Mouse (Mus musculus) lung, embryonic 14.5 days (tissue): ENCODE data around the gene Slc5a10. TPM values are rescaled to one million over a fixed set of nuclear protein-coding genes. Genes with fewer than 3 reads are reported as not detected.

Source experiments
- ATAC-seq: fragments of 200-750 bp; cut with Nextera tagmentation; 2 replicates; pipeline ENCODE4 v1.8.0; 2017; ENCODE audit warnings: mild to moderate bottlenecking, moderate TSS enrichment, moderate library complexity; ENCODE audit not compliant: insufficient read depth
- DNase-seq: peaks from one replicate; pipeline ENCODE4 v3.0.0-alpha.2; 2015
- H3K27ac ChIP-seq: fragments of 300-500 bp; sonication (generic); 2 replicates; pipeline ENCODE4 v1.5.1; 2014; ENCODE audit warnings: low read depth, mild to moderate bottlenecking, moderate library complexity
- H3K27me3 ChIP-seq: fragments of 300-500 bp; sonication (generic); 2 replicates; pipeline ENCODE4 v1.6.1; 2014; ENCODE audit warnings: low read length, control low read depth; ENCODE audit not compliant: insufficient read depth
- H3K36me3 ChIP-seq: fragments of 300-500 bp; sonication (generic); 2 replicates; pipeline ENCODE4 v1.6.1; 2014; ENCODE audit warnings: control low read depth; ENCODE audit not compliant: insufficient read depth
- H3K4me1 ChIP-seq: fragments of 300-500 bp; sonication (generic); 2 replicates; pipeline ENCODE4 v1.6.1; 2014; ENCODE audit warnings: antibody characterized with exemption, control low read depth; ENCODE audit not compliant: insufficient read depth
- H3K4me2 ChIP-seq: fragments of 300-500 bp; sonication (generic); 2 replicates; pipeline ENCODE4 v1.6.1; 2014; ENCODE audit warnings: mild to moderate bottlenecking
- H3K4me3 ChIP-seq: fragments of 300-500 bp; sonication (generic); 2 replicates; pipeline ENCODE4 v1.5.1; 2014; ENCODE audit warnings: low read depth, low read length
- H3K9ac ChIP-seq: fragments of 300-500 bp; sonication (generic); 2 replicates; pipeline ENCODE4 v1.6.1; 2014
- H3K9me3 ChIP-seq: fragments of 300-500 bp; sonication (generic); 2 replicates; pipeline ENCODE4 v1.6.1; 2016; ENCODE audit warnings: low read depth, low read length, control low read depth
- CTCF ChIP-seq: IDR thresholded peaks from 2 replicates; pipeline ENCODE4 v1.5.1; 2016; ENCODE audit warnings: antibody characterized with exemption, low read depth
- WGBS: fragments of 180-500 bp; shearing (Covaris S2); extraction: QIAGEN DNeasy Blood & Tissue Kit; methylation state at CpG from one replicate; pipeline ENCODE4 v1.1.7; 2014; 5-methylcytosine and 5-hydroxymethylcytosine counted together
- polyA plus RNA-seq: library from polyadenylated mRNA; unstranded; fragments of >200 nt; fragmentation: Nextera tagmentation; extraction: Ambion mirVana; gene quantifications from 2 replicates; pipeline ENCODE4 v1.2.1, GENCODE M21; 2014

Slc5a10 gene
- polyA plus RNA-seq, 1 experiment from 2014 or later: not detected

- no peak for ATAC-seq
- Histone ChIP-seq H3K9ac (no peak overlapping the region), H3K4me3 (no peak overlapping the region), H3K27me3 (no peaks in the 10 kb centered on the region), H3K4me2 (no peak overlapping the region), H3K36me3 (no peaks in the 10 kb centered on the region), H3K4me1 (no peaks in the 10 kb centered on the region; the same call in 1 of the 2 replicates), H3K27ac (no peak overlapping the region), H3K9me3 (no peaks in the 10 kb centered on the region)
- no peak for DNase-seq
- no peak for TF ChIP-seq CTCF
- WGBS: 60% methylated on average over 7 of the region's 7 CpGs
These were observed 59.7 kb downstream of the Slc5a10 start for GRCm38 (mm10) chr11:61660806-61661392.

- H3K27me3 ChIP-seq: no peaks in the 10 kb centered on the region
- ATAC-seq (no peak), DNase-seq (no peak)
- no peak overlapping the region for H3K4me3 ChIP-seq
- H3K27ac ChIP-seq: no peak overlapping the region
- H3K4me2 ChIP-seq: no peak overlapping the region
- no peaks in the 10 kb centered on the region for H3K36me3 ChIP-seq
- no peaks in the 10 kb centered on the region; the same call in 1 of the 2 replicates for H3K4me1 ChIP-seq
- no peaks in the 10 kb centered on the region for H3K9me3 ChIP-seq
- no peak overlapping the region for H3K9ac ChIP-seq
- TF ChIP-seq CTCF: no peak
- 83% methylated on average over 8 of the region's 8 CpGs for WGBS
These were observed 60.6 kb downstream of the Slc5a10 start for GRCm38 (mm10) chr11:61660001-61660400.

- no peak overlapping the region for H3K9ac ChIP-seq
- TF ChIP-seq CTCF: no peak
- no peak overlapping the region for H3K27ac ChIP-seq
- H3K36me3 ChIP-seq: no peaks in the 10 kb centered on the region
- H3K4me3 ChIP-seq: no peak overlapping the region
- H3K4me2 ChIP-seq: no peak overlapping the region
- no peaks in the 10 kb centered on the region for H3K9me3 ChIP-seq
- 65% methylated on average over 4 of the region's 4 CpGs for WGBS
- ATAC-seq: no peak
- DNase-seq: peak; percentile 15
- H3K27me3 ChIP-seq: no peaks in the 10 kb centered on the region
- no peaks in the 10 kb centered on the region; the same call in 1 of the 2 replicates for H3K4me1 ChIP-seq
These were observed 61.4 kb downstream of the Slc5a10 start for GRCm38 (mm10) chr11:61659011-61659858.

- no peak overlapping the region for H3K4me2 ChIP-seq
- no peaks in the 10 kb centered on the region for H3K27me3 ChIP-seq
- H3K9ac ChIP-seq: no peak overlapping the region
- DNase-seq: no peak
- H3K36me3 ChIP-seq: no peaks in the 10 kb centered on the region
- WGBS: 70% methylated on average over 3 of the region's 3 CpGs
- no peaks in the 10 kb centered on the region for H3K9me3 ChIP-seq
- no peak for TF ChIP-seq CTCF
- H3K27ac ChIP-seq: no peak overlapping the region
- H3K4me3 ChIP-seq: no peak overlapping the region
- no peak for ATAC-seq
- no peaks in the 10 kb centered on the region; the same call in 1 of the 2 replicates for H3K4me1 ChIP-seq
These were observed 62.2 kb downstream of the Slc5a10 start for GRCm38 (mm10) chr11:61658360-61658922.

DNA sequence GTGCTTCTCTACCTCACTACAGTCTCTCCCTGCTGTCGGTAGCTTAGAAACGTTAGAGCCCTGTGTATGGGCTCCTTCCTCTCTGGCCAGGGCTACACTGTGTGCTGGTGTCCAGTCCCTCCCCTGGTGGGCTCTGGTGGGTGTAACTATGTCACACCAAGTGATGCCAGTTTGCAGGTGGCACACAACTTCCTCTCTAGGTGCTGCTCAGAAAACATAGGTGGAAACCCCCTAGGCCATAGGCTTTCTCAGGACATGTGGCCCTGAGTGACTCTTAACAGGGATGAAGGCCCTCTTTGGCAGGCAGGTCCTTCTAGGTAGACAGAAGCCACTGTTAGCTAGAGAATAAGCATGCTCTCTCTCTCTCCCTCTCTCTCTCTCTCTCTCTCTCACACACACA is 63.2 kb downstream of the Slc5a10 start:
- no peak for TF ChIP-seq CTCF
- no peaks in the 10 kb centered on the region for H3K27me3 ChIP-seq
- no peak overlapping the region for H3K9ac ChIP-seq
- DNase-seq: no peak
- no peak for ATAC-seq
- H3K27ac ChIP-seq: no peak overlapping the region
- 56% methylated on average over 2 of the region's 2 CpGs for WGBS
- no peaks in the 10 kb centered on the region; the same call in 1 of the 2 replicates for H3K4me1 ChIP-seq
- no peaks in the 10 kb centered on the region for H3K36me3 ChIP-seq
- H3K4me3 ChIP-seq: no peak overlapping the region
- no peaks in the 10 kb centered on the region for H3K9me3 ChIP-seq
- no peak overlapping the region for H3K4me2 ChIP-seq

DNA sequence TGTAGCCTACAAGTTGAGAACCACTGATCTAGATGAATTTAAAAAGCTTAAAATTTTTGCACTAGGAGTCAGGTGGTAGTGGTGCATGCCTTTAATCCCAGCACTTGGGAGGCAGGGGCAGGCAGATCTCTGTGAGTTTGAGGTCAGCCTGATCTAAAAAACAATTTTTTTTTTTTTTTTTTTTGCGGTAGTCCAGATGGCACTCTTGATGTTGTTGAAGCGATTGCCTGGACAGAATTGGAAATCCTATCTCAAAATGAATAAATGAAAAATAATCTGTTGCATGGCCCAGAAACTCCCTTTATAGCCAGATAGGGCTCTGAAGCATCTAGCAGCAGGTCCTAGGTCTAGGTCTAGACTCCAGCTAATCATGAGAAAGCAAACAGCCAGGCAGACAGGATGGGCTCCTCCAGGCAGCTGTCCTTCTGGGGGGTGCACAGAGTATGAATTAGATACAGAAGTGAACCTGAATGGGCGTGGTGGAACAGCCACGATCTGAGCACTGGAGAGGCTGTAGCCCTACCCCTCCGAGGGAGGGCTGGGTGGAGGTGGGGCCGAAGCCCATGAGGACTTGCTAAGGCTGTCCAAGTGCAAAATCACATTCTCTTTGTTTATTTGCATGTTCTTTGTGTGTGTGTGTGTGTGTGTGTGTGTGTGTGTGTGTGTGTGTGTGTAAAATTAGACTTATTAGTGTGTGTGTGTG is 64.3 kb downstream of the Slc5a10 start:
- Histone ChIP-seq H3K9me3 (no peaks in the 10 kb centered on the region), H3K27ac (no peak overlapping the region), H3K4me1 (no peaks in the 10 kb centered on the region), H3K4me3 (no peak overlapping the region), H3K4me2 (no peak overlapping the region), H3K27me3 (no peaks in the 10 kb centered on the region), H3K36me3 (no peaks in the 10 kb centered on the region), H3K9ac (no peak overlapping the region)
- ATAC-seq (no peak), DNase-seq (no peak)
- TF ChIP-seq CTCF: no peak
- 64% methylated on average over 6 of the region's 6 CpGs for WGBS

- peak overlapping the region; percentile 39; the same call in 1 of the 2 replicates for H3K4me2 ChIP-seq
- DNase-seq: no peak
These were observed 65.0 kb downstream of the Slc5a10 start for GRCm38 (mm10) chr11:61655649-61656048.

More at GRCm38 (mm10) chr11:61655649-61656048, 65.0 kb downstream of the Slc5a10 start:
- no peak for ATAC-seq
- TF ChIP-seq CTCF: no peak
- Histone ChIP-seq H3K27ac (no peak overlapping the region), H3K9ac (no peak overlapping the region), H3K9me3 (no peaks in the 10 kb centered on the region), H3K4me3 (no peak overlapping the region), H3K36me3 (no peaks in the 10 kb centered on the region), H3K4me1 (no peaks in the 10 kb centered on the region), H3K27me3 (no peaks in the 10 kb centered on the region)
- 52% methylated on average over 4 of the region's 4 CpGs for WGBS
